Mouse (Mus musculus) regulatory T cell (primary cell): Measurements from ENCODE around the gene Cdk17.

Source experiments
- in situ Hi-C: fragments of 300-600 bp; cut with MboI, MseI; formaldehyde crosslinking; loops from one replicate; pipeline ENCODE4 v1.15.1; 2025; ENCODE audit warnings: high pct_unique_total_duplicates

Gene Cdk17

DNA sequence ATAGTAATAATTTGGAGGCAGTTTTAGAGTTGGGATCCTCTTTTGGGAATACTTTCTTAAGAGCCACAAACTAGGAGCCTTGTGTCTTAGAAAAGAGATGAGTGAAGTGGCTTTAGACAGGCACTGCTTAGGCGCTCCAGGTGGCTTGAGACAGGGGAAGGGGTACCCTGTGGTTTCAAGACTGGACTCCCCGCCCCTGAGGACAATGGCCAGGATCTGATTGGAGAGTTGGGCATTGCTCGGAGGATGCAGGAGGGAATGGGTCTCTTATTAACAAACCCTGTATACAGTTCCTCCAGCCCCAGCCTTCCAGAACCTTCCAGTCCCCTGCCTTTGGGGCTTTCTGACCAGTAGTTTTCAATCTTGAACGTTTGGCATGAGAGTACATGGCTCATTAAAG, 150.9 kb downstream of the Cdk17 start:
- in situ Hi-C loops = no loop called here
